Mouse (Mus musculus): ENCODE measurements around the gene Ddx1.
"Not testable (repeated sequence)": the region's sequence is repeated elsewhere in the genome, so short reads cannot be mapped to it uniquely, and the experiment has no call there.

Ddx1 gene

GRCm38 (mm10) chr12:13207099-13207498, 41.9 kb downstream of the Ddx1 start:
- DNase-seq (ENCODE audit: extremely low read depth, low read depth, low spot score): no peak

GRCm38 (mm10) chr12:13205733-13206132, 43.3 kb downstream of the Ddx1 start:
- no peak for DNase-seq (ENCODE audit: extremely low read depth, low read depth, low spot score)

GRCm38 (mm10) chr12:13202322-13202721, 46.7 kb downstream of the Ddx1 start:
- DNase-seq (ENCODE audit: extremely low read depth, low read depth, low spot score): no peak

- DNase-seq (ENCODE audit: extremely low read depth, low read depth, low spot score): no peak
Measured at GRCm38 (mm10) chr12:13200576-13200975, 48.4 kb downstream of the Ddx1 start.

- DNase-seq (ENCODE audit: extremely low read depth, low read depth, low spot score): no peak
Measured at GRCm38 (mm10) chr12:13199338-13200301, 49.4 kb downstream of the Ddx1 start.

GRCm38 (mm10) chr12:13198157-13198556, 50.9 kb downstream of the Ddx1 start:
- DNase-seq (ENCODE audit: extremely low read depth, low read depth, low spot score): no peak

- no peak for DNase-seq (ENCODE audit: extremely low read depth, low read depth, low spot score)
Measured at GRCm38 (mm10) chr12:13196146-13196545, 52.9 kb downstream of the Ddx1 start.

GRCm38 (mm10) chr12:13195506-13195905, 53.5 kb downstream of the Ddx1 start:
- DNase-seq (ENCODE audit: extremely low read depth, low read depth, low spot score): no peak

GRCm38 (mm10) chr12:13188059-13188700, 60.8 kb downstream of the Ddx1 start:
- DNase-seq (ENCODE audit: extremely low read depth, low read depth, low spot score): no peak

GRCm38 (mm10) chr12:13186209-13186608, 62.8 kb downstream of the Ddx1 start:
- no peak for DNase-seq (ENCODE audit: extremely low read depth, low read depth, low spot score)

GRCm38 (mm10) chr12:13184873-13185361, 64.1 kb downstream of the Ddx1 start:
- no peak for DNase-seq (ENCODE audit: extremely low read depth, low read depth, low spot score)

GRCm38 (mm10) chr12:13184136-13184535, 64.9 kb downstream of the Ddx1 start:
- DNase-seq (ENCODE audit: extremely low read depth, low read depth, low spot score): not testable (repeated sequence)

- DNase-seq (ENCODE audit: extremely low read depth, low read depth, low spot score): no peak
Measured at GRCm38 (mm10) chr12:13182220-13182619, 66.8 kb downstream of the Ddx1 start.

GRCm38 (mm10) chr12:13181721-13182120, 67.3 kb downstream of the Ddx1 start:
- no peak for DNase-seq (ENCODE audit: extremely low read depth, low read depth, low spot score)

GRCm38 (mm10) chr12:13180715-13181335, 68.2 kb downstream of the Ddx1 start:
- DNase-seq (ENCODE audit: extremely low read depth, low read depth, low spot score): no peak

- no peak for DNase-seq (ENCODE audit: extremely low read depth, low read depth, low spot score)
Measured at GRCm38 (mm10) chr12:13180332-13180714, 68.7 kb downstream of the Ddx1 start.

GRCm38 (mm10) chr12:13177606-13178005, 71.4 kb downstream of the Ddx1 start:
- DNase-seq (ENCODE audit: extremely low read depth, low read depth, low spot score): no peak

GRCm38 (mm10) chr12:13176927-13177326, 72.1 kb downstream of the Ddx1 start:
- DNase-seq (ENCODE audit: extremely low read depth, low read depth, low spot score): no peak

GRCm38 (mm10) chr12:13176136-13176535, 72.9 kb downstream of the Ddx1 start:
- no peak for DNase-seq (ENCODE audit: extremely low read depth, low read depth, low spot score)

GRCm38 (mm10) chr12:13174022-13174421, 75.0 kb downstream of the Ddx1 start:
- no peak for DNase-seq (ENCODE audit: extremely low read depth, low read depth, low spot score)

- DNase-seq (ENCODE audit: extremely low read depth, low read depth, low spot score): no peak
Measured at GRCm38 (mm10) chr12:13168073-13168472, 80.9 kb downstream of the Ddx1 start.

All from fat pad, adult 2 months (tissue).